Mouse (Mus musculus): ENCODE measurements around the gene Faf1. TPM values are rescaled to one million over a fixed set of nuclear protein-coding genes. Genes with fewer than 3 reads are reported as not detected.

Faf1 gene
- polyA plus RNA-seq, 1 experiment from 2014 or later: 48.4 TPM

- ATAC-seq (ENCODE audit: low FRiP score, low TSS enrichment): no peak
These were observed 299.2 kb downstream of the Faf1 start for GRCm38 (mm10) chr4:109975381-109976240.

GRCm38 (mm10) chr4:109976273-109977147, 300.1 kb downstream of the Faf1 start:
- H3K9ac ChIP-seq (replicated peaks; ENCODE audit: low read length): no peak overlapping the region
- peaks cover 100% of the 10 kb centered on the region for H3K27me3 ChIP-seq (ENCODE audit: control insufficient read depth, insufficient read depth, low read length)
- peaks cover 4% of the 10 kb centered on the region; the same call in 1 of the 2 replicates for H3K9me3 ChIP-seq (ENCODE audit: control insufficient read depth, low read length)
- no peaks in the 10 kb centered on the region for H3K36me3 ChIP-seq (ENCODE audit: control insufficient read depth, insufficient read depth, low read length)
- H3K4me3 ChIP-seq (replicated peaks; ENCODE audit: low read depth, low read length): peak overlapping the region; percentile 35; the same call in 1 of the 2 replicates
- WGBS: under 1% methylated on average over 34 of the region's 34 CpGs
- ATAC-seq (ENCODE audit: low FRiP score, low TSS enrichment) (no peak), DNase-seq (peak; percentile 52)
- H3K4me1 ChIP-seq (ENCODE audit: control insufficient read depth, insufficient read depth, low read length): peaks cover 18% of the 10 kb centered on the region; the same call in 1 of the 2 replicates
- H3K4me2 ChIP-seq (ENCODE audit: low read length): no peak overlapping the region; the same call in 1 of the 2 replicates
- no peak overlapping the region; the same call in 1 of the 2 replicates for H3K27ac ChIP-seq (replicated peaks; ENCODE audit: low read depth, low read length)

More at GRCm38 (mm10) chr4:109975381-109976240, 299.2 kb downstream of the Faf1 start:
- Histone ChIP-seq H3K4me1 (ENCODE audit: control insufficient read depth, insufficient read depth, low read length) (peaks cover 18% of the 10 kb centered on the region; the same call in 1 of the 2 replicates), H3K9me3 (ENCODE audit: control insufficient read depth, low read length) (peaks cover 4% of the 10 kb centered on the region; the same call in 1 of the 2 replicates), H3K4me2 (ENCODE audit: low read length) (no peak overlapping the region), H3K9ac (replicated peaks; ENCODE audit: low read length) (no peak overlapping the region), H3K4me3 (replicated peaks; ENCODE audit: low read depth, low read length) (no peak overlapping the region), H3K27ac (replicated peaks; ENCODE audit: low read depth, low read length) (no peak overlapping the region), H3K36me3 (ENCODE audit: control insufficient read depth, insufficient read depth, low read length) (no peaks in the 10 kb centered on the region), H3K27me3 (ENCODE audit: control insufficient read depth, insufficient read depth, low read length) (peaks cover 100% of the 10 kb centered on the region)
- DNase-seq: no peak
- 8% methylated on average over 25 of the region's 25 CpGs for WGBS

GRCm38 (mm10) chr4:109977148-109978067, 301.0 kb downstream of the Faf1 start, which contains the start of gene Dmrta2:
TSS of gene Dmrta2 (plus strand) at chr4:109978053.
- H3K4me3 ChIP-seq (replicated peaks; ENCODE audit: low read depth, low read length): peak within 1 kb of the TSS; percentile 35
- peaks cover 21% of the 10 kb centered on the region; the same call in 1 of the 2 replicates for H3K4me1 ChIP-seq (ENCODE audit: control insufficient read depth, insufficient read depth, low read length)
- H3K9ac ChIP-seq (replicated peaks; ENCODE audit: low read length): peak within 1 kb of the TSS; percentile 29
- H3K36me3 ChIP-seq (ENCODE audit: control insufficient read depth, insufficient read depth, low read length): no peaks in the 10 kb centered on the region
- H3K27ac ChIP-seq (replicated peaks; ENCODE audit: low read depth, low read length): peak within 1 kb of the TSS; percentile 52; the same call in 1 of the 2 replicates
- peak within 1 kb of the TSS; percentile 60 for H3K4me2 ChIP-seq (ENCODE audit: low read length)
- DNase-seq (peak; percentile 83), ATAC-seq (ENCODE audit: low FRiP score, low TSS enrichment) (peak; percentile 86)
- peaks cover 100% of the 10 kb centered on the region for H3K27me3 ChIP-seq (ENCODE audit: control insufficient read depth, insufficient read depth, low read length)
- H3K9me3 ChIP-seq (ENCODE audit: control insufficient read depth, low read length): peaks cover 4% of the 10 kb centered on the region; the same call in 1 of the 2 replicates
- WGBS: under 1% methylated on average over 64 of the region's 64 CpGs

GRCm38 (mm10) chr4:109978068-109978857, 301.9 kb downstream of the Faf1 start:
- peaks cover 4% of the 10 kb centered on the region; the same call in 1 of the 2 replicates for H3K9me3 ChIP-seq (ENCODE audit: control insufficient read depth, low read length)
- no peaks in the 10 kb centered on the region for H3K36me3 ChIP-seq (ENCODE audit: control insufficient read depth, insufficient read depth, low read length)
- H3K4me3 ChIP-seq (replicated peaks; ENCODE audit: low read depth, low read length): peak overlapping the region; percentile 35
- peak; percentile 3; the same call in 1 of the 2 replicates for ATAC-seq (ENCODE audit: low FRiP score, low TSS enrichment)
- H3K4me2 ChIP-seq (ENCODE audit: low read length): peak overlapping the region; percentile 60
- H3K27ac ChIP-seq (replicated peaks; ENCODE audit: low read depth, low read length): peak overlapping the region; percentile 52; the same call in 1 of the 2 replicates
- H3K9ac ChIP-seq (replicated peaks; ENCODE audit: low read length): peak overlapping the region; percentile 29
- peak; percentile 27 for DNase-seq
- peaks cover 95% of the 10 kb centered on the region for H3K27me3 ChIP-seq (ENCODE audit: control insufficient read depth, insufficient read depth, low read length)
- H3K4me1 ChIP-seq (ENCODE audit: control insufficient read depth, insufficient read depth, low read length): peaks cover 21% of the 10 kb centered on the region; the same call in 1 of the 2 replicates
- WGBS: under 1% methylated on average over 54 of the region's 56 CpGs

GRCm38 (mm10) chr4:109978858-109979340, 302.5 kb downstream of the Faf1 start:
- H3K4me2 ChIP-seq (ENCODE audit: low read length): peak overlapping the region; percentile 60
- peaks cover 4% of the 10 kb centered on the region; the same call in 1 of the 2 replicates for H3K9me3 ChIP-seq (ENCODE audit: control insufficient read depth, low read length)
- DNase-seq: peak; percentile 29
- no peak overlapping the region for H3K27ac ChIP-seq (replicated peaks; ENCODE audit: low read depth, low read length)
- H3K4me3 ChIP-seq (replicated peaks; ENCODE audit: low read depth, low read length): peak overlapping the region; percentile 35
- H3K36me3 ChIP-seq (ENCODE audit: control insufficient read depth, insufficient read depth, low read length): no peaks in the 10 kb centered on the region
- peaks cover 95% of the 10 kb centered on the region for H3K27me3 ChIP-seq (ENCODE audit: control insufficient read depth, insufficient read depth, low read length)
- WGBS: 4% methylated on average over 9 of the region's 9 CpGs
- peaks cover 21% of the 10 kb centered on the region; the same call in 1 of the 2 replicates for H3K4me1 ChIP-seq (ENCODE audit: control insufficient read depth, insufficient read depth, low read length)
- ATAC-seq (ENCODE audit: low FRiP score, low TSS enrichment): no peak
- no peak overlapping the region for H3K9ac ChIP-seq (replicated peaks; ENCODE audit: low read length)

GRCm38 (mm10) chr4:109979461-109980320, 303.3 kb downstream of the Faf1 start:
- H3K9ac ChIP-seq (replicated peaks; ENCODE audit: low read length): no peak overlapping the region; the same call in 1 of the 2 replicates
- DNase-seq (peak; percentile 63), ATAC-seq (ENCODE audit: low FRiP score, low TSS enrichment) (no peak)
- H3K36me3 ChIP-seq (ENCODE audit: control insufficient read depth, insufficient read depth, low read length): no peaks in the 10 kb centered on the region
- peaks cover 4% of the 10 kb centered on the region; the same call in 1 of the 2 replicates for H3K9me3 ChIP-seq (ENCODE audit: control insufficient read depth, low read length)
- H3K4me3 ChIP-seq (replicated peaks; ENCODE audit: low read depth, low read length): peak overlapping the region; percentile 16
- H3K27me3 ChIP-seq (ENCODE audit: control insufficient read depth, insufficient read depth, low read length): peaks cover 94% of the 10 kb centered on the region
- peak overlapping the region; percentile 8; the same call in 1 of the 2 replicates for H3K27ac ChIP-seq (replicated peaks; ENCODE audit: low read depth, low read length)
- peak overlapping the region; percentile 43 for H3K4me2 ChIP-seq (ENCODE audit: low read length)
- peaks cover 17% of the 10 kb centered on the region; the same call in 1 of the 2 replicates for H3K4me1 ChIP-seq (ENCODE audit: control insufficient read depth, insufficient read depth, low read length)
- WGBS: under 1% methylated on average over 66 of the region's 66 CpGs

Data from midbrain, embryonic 14.5 days (tissue).